24 mouse cellular contexts compared by ENCODE assay signal in the genomic region with DNA sequence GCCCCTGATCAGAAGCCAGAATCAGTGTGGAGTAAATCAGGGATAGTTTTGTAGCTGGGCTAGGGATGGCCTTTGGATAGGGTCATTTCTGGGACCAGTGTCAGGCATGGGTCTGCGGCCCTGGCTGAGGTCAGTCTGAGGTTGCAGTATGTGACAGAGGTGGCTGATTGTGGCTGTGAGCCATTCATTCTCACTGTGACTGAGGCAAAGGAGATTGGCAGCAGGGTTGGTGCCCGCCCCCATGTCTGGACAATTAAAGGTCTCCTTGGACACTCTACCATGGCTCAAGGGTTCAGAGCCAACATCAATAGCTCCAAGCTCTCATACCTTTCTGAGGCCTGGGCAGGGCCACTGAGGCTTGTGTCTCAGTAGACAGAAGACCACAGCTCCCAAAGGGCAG.
DNase-seq lines count a peak whose midpoint lies in the region; TF ChIP-seq lines count a peak whose summit lies in the region.
"Had no signal": no experiment of that assay in that cellular context is flagged by ENCODE, and none has a peak within 500 bp of the region (broad histone marks: within the 10 kb centered on the region; RNA-seq: fewer than 3 reads in every experiment).

No protein-coding gene starts in this region.

- no peaks in the 10 kb centered on the region for H3K79me2 ChIP-seq in heart, adult 2 months (replicated peaks; ENCODE audit: control insufficient read depth, insufficient read depth, low read length)

- intact Hi-C loops in heart, adult 2 months (cut with DNase I): no loop called here
- intact Hi-C loops in heart, postnatal 14 days (cut with DNase I): no loop called here

- H3K4me3 ChIP-seq in heart, embryonic 10.5 days: no peak overlapping the region
- H3K4me3 ChIP-seq in heart, adult 2 months: no peak overlapping the region
- H3K4me3 ChIP-seq: embryonic facial prominence, embryonic 13.5 days; embryonic facial prominence, embryonic 15.5 days; erythroblast, embryonic 14.5 days; forebrain, embryonic 10.5 days; forebrain, embryonic 12.5 days had no signal

- no peak overlapping the region for H3K9ac ChIP-seq in heart, adult 2 months (ENCODE audit: low read depth, low read length)
- H3K9ac ChIP-seq: embryonic facial prominence, embryonic 13.5 days; embryonic facial prominence, embryonic 15.5 days; forebrain, embryonic 12.5 days had no signal

- H3K9me3 ChIP-seq in heart, embryonic 10.5 days: no peaks in the 10 kb centered on the region
- H3K9me3 ChIP-seq: embryonic facial prominence, embryonic 13.5 days; embryonic facial prominence, embryonic 15.5 days; forebrain, embryonic 10.5 days; forebrain, embryonic 12.5 days; G1E had no signal

- H3K27ac ChIP-seq in heart, embryonic 10.5 days: no peak overlapping the region
- H3K27ac ChIP-seq in heart, adult 2 months: peak overlapping the region; percentile 68
- H3K27ac ChIP-seq: embryonic facial prominence, embryonic 13.5 days; embryonic facial prominence, embryonic 15.5 days; forebrain, embryonic 10.5 days; forebrain, embryonic 12.5 days had no signal

- H3K36me3 ChIP-seq in heart, embryonic 10.5 days: no peaks in the 10 kb centered on the region
- H3K36me3 ChIP-seq in heart, adult 2 months (ENCODE audit: control insufficient read depth, insufficient read depth, low read length): no peaks in the 10 kb centered on the region
- H3K36me3 ChIP-seq: embryonic facial prominence, embryonic 13.5 days; embryonic facial prominence, embryonic 15.5 days; forebrain, embryonic 10.5 days; forebrain, embryonic 12.5 days; G1E had no signal

- no peak for TF ChIP-seq CTCF in heart, adult 2 months (IDR thresholded peaks at IDR 0.05)

- H3K27me3 ChIP-seq in heart, embryonic 10.5 days (ENCODE audit: insufficient read depth, poor library complexity, severe bottlenecking): peaks cover 6% of the 10 kb centered on the region; the same call in 1 of the 2 replicates
- no peaks in the 10 kb centered on the region for H3K27me3 ChIP-seq in heart, adult 2 months (ENCODE audit: control insufficient read depth, insufficient read depth, low read length)
- H3K27me3 ChIP-seq: embryonic facial prominence, embryonic 13.5 days; embryonic facial prominence, embryonic 15.5 days; forebrain, embryonic 12.5 days; Patski had no signal

- 0 out of 2 replicates have a peak, but pooled peaks have one; percentile 9 for TF ChIP-seq POLR2A in heart, adult 2 months (IDR thresholded peaks at IDR 0.05; ENCODE audit: insufficient read depth, low read depth, low read length)

- no peak for TF ChIP-seq EP300 in heart, adult 2 months (IDR thresholded peaks at IDR 0.05; ENCODE audit: insufficient read depth, low read depth, low read length)

- H3K4me1 ChIP-seq in heart, embryonic 10.5 days: peaks cover 31% of the 10 kb centered on the region
- peaks cover 6% of the 10 kb centered on the region; the same call in 1 of the 2 replicates for H3K4me1 ChIP-seq in heart, adult 2 months (ENCODE audit: control insufficient read depth, insufficient read depth, low read length)

- 80% methylated on average over 2 of the region's 2 CpGs for WGBS in heart, embryonic 10.5 days
- WGBS in heart, adult 2 months: 77% methylated on average over 2 of the region's 2 CpGs

- peak; percentile 95 for DNase-seq in heart, adult 11 months
- no peak for DNase-seq in heart, embryonic 10.5 days (ENCODE audit: low spot score)
- DNase-seq in heart, adult 2 months: peak in 1 of 2 experiments; percentile 47
- DNase-seq in heart, postnatal 14 days: no peak
- DNase-seq in adipocyte (ENCODE audit: low spot score): peak; percentile 38
- no peak for DNase-seq in gastrocnemius, adult 8-10 months (ENCODE audit: low spot score in 2 of 2)
- DNase-seq: adrenal gland, adult 2 months; adrenal gland, postnatal 10 days; adrenal gland, postnatal 25 days; B cell, adult 2 months; cerebellum, adult 11 months; cerebellum, adult 18-20 months; cerebellum, adult 8-10 months; cerebellum, adult 9-11 months; cerebellum, postnatal 14 days; cerebellum, postnatal 36 days; embryo, embryonic 11 days had no signal

Comparison
In these comparisons a context has a peak if more than half of its experiments do, and no peak if none do; other contexts are left out.
1. DNase-seq: peak in heart, adult 11 months (single experiment) and adipocyte (single experiment); none in heart, embryonic 10.5 days (single experiment), heart, postnatal 14 days (0 of 2) and gastrocnemius, adult 8-10 months (0 of 2).